Mouse (Mus musculus): ENCODE results near the gene Pitpnm2. TPM values are rescaled to one million over a fixed set of nuclear protein-coding genes. Genes with fewer than 3 reads are reported as not detected.

Gene Pitpnm2
- polyA plus RNA-seq, 1 experiment: 4.0 TPM

- Histone ChIP-seq H3K36me3 (ENCODE audit: control insufficient read depth, insufficient read depth) (no peaks in the 10 kb centered on the region), H3ac (ENCODE audit: control insufficient read depth, insufficient read length, low read depth) (no peak overlapping the region), H3K79me2 (ENCODE audit: control insufficient read depth, insufficient read depth) (no peaks in the 10 kb centered on the region), H3K27me3 (ENCODE audit: control insufficient read depth, insufficient read depth, insufficient read length) (no peaks in the 10 kb centered on the region), H3K4me3 (ENCODE audit: insufficient read depth, poor library complexity, severe bottlenecking) (no peak overlapping the region), H3K79me3 (ENCODE audit: low read depth) (no peaks in the 10 kb centered on the region)
- TF ChIP-seq CEBPB (IDR thresholded peaks at IDR 0.05; ENCODE audit: low read depth) (no peak), FOSL1 (IDR thresholded peaks at IDR 0.05; ENCODE audit: insufficient read depth, low read length, poor library complexity, severe bottlenecking) (no peak), MYOG (IDR thresholded peaks at IDR 0.05; ENCODE audit: control insufficient read depth, extremely low read depth, insufficient read length) (no peak), MAX (IDR thresholded peaks at IDR 0.05) (no peak), USF1 (IDR thresholded peaks at IDR 0.05; ENCODE audit: low read depth) (no peak), MYOD1 (IDR thresholded peaks at IDR 0.05; ENCODE audit: control insufficient read depth, insufficient read length, low read depth) (no peak), CTCF (IDR thresholded peaks at IDR 0.05; ENCODE audit: control insufficient read depth, insufficient read depth, insufficient read length) (no peak)
Observed at GRCm38 (mm10) chr5:124214516-124215145, 34.9 kb downstream of the Pitpnm2 start.

DNA sequence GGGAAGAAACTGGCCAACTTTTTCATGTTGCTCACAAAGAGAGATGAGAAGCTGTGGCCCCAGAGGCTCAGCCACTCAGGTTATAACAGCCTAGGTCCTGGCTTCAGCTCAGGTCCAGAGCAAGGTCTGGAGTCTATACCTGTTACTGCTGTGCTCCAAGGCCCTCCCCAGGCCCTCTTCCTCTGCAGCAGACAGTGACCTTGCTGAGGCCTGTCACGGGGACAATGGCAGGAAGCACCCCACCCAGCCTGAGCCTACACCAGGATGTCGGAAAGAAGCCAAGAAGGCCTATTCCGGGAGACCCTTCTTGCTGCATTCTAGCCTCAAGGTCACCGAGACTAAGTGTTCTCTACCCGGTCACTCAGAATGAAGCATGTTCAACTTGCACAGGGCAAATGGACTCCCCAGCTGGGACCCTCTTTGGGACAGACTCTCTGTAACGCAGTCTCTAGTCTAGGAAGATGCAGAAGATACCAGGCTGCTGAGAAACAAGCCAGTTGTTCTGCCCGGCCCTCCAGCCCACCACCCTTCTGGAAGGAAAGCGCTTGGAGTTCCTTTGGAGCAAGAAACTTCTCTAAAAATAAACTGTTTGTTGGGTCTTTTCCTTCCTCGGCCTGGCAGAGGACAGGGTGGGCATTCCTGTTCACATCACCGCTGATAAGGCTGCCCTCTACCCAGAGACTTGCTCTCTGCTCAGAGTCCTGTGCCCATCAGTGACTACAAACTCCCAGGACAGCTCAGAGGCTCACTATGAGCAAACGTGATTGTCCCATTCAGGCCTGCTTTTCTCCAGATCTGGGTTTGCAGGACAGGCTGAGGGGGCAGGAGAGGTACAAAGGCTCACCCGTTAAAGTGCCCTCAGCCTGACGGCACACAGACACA lies 35.7 kb downstream of the Pitpnm2 start:
- Histone ChIP-seq H3K79me2 (ENCODE audit: control insufficient read depth, insufficient read depth) (no peaks in the 10 kb centered on the region), H3K36me3 (ENCODE audit: control insufficient read depth, insufficient read depth) (no peaks in the 10 kb centered on the region), H3K4me3 (ENCODE audit: insufficient read depth, poor library complexity, severe bottlenecking) (no peak overlapping the region), H3ac (ENCODE audit: control insufficient read depth, insufficient read length, low read depth) (no peak overlapping the region), H3K79me3 (ENCODE audit: low read depth) (no peaks in the 10 kb centered on the region), H3K27me3 (ENCODE audit: control insufficient read depth, insufficient read depth, insufficient read length) (no peaks in the 10 kb centered on the region)
- TF ChIP-seq CTCF (IDR thresholded peaks at IDR 0.05; ENCODE audit: control insufficient read depth, insufficient read depth, insufficient read length): no peak
- TF ChIP-seq MAX (IDR thresholded peaks at IDR 0.05): no peak
- no peak for TF ChIP-seq USF1 (IDR thresholded peaks at IDR 0.05; ENCODE audit: low read depth)
- TF ChIP-seq MYOD1 (IDR thresholded peaks at IDR 0.05; ENCODE audit: control insufficient read depth, insufficient read length, low read depth): no peak
- no peak for TF ChIP-seq FOSL1 (IDR thresholded peaks at IDR 0.05; ENCODE audit: insufficient read depth, low read length, poor library complexity, severe bottlenecking)
- no peak for TF ChIP-seq MYOG (IDR thresholded peaks at IDR 0.05; ENCODE audit: control insufficient read depth, extremely low read depth, insufficient read length)
- no peak for TF ChIP-seq CEBPB (IDR thresholded peaks at IDR 0.05; ENCODE audit: low read depth)

DNA sequence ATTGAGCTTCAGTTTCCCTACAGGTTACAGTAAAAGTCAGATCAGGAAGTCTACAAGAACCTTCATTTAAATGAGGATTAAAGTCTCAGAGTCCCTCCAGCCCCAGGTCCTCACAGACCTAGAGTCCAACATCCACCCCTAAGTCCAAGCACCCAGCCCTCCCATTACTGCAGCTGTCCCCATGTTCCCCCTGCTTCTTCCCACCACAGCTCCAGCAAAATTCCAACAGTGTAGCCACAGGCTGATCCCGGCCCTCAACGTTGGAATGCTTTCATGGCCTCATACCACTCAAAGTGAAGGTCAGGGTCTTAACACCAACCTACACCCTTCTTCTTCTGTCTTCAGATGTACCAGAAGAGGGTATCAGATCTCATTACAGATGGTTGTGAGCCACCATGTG lies 37.9 kb downstream of the Pitpnm2 start:
- no peak overlapping the region for H3K4me3 ChIP-seq (ENCODE audit: insufficient read depth, poor library complexity, severe bottlenecking)
- no peaks in the 10 kb centered on the region for H3K27me3 ChIP-seq (ENCODE audit: control insufficient read depth, insufficient read depth, insufficient read length)
- no peaks in the 10 kb centered on the region for H3K79me2 ChIP-seq (ENCODE audit: control insufficient read depth, insufficient read depth)
- no peaks in the 10 kb centered on the region for H3K36me3 ChIP-seq (ENCODE audit: control insufficient read depth, insufficient read depth)
- no peak overlapping the region for H3ac ChIP-seq (ENCODE audit: control insufficient read depth, insufficient read length, low read depth)
- no peaks in the 10 kb centered on the region for H3K79me3 ChIP-seq (ENCODE audit: low read depth)
- TF ChIP-seq CEBPB (IDR thresholded peaks at IDR 0.05; ENCODE audit: low read depth) (no peak), MAX (IDR thresholded peaks at IDR 0.05) (no peak), USF1 (IDR thresholded peaks at IDR 0.05; ENCODE audit: low read depth) (no peak), MYOG (IDR thresholded peaks at IDR 0.05; ENCODE audit: control insufficient read depth, extremely low read depth, insufficient read length) (no peak), FOSL1 (IDR thresholded peaks at IDR 0.05; ENCODE audit: insufficient read depth, low read length, poor library complexity, severe bottlenecking) (no peak), CTCF (IDR thresholded peaks at IDR 0.05; ENCODE audit: control insufficient read depth, insufficient read depth, insufficient read length) (no peak), MYOD1 (IDR thresholded peaks at IDR 0.05; ENCODE audit: control insufficient read depth, insufficient read length, low read depth) (no peak)

DNA sequence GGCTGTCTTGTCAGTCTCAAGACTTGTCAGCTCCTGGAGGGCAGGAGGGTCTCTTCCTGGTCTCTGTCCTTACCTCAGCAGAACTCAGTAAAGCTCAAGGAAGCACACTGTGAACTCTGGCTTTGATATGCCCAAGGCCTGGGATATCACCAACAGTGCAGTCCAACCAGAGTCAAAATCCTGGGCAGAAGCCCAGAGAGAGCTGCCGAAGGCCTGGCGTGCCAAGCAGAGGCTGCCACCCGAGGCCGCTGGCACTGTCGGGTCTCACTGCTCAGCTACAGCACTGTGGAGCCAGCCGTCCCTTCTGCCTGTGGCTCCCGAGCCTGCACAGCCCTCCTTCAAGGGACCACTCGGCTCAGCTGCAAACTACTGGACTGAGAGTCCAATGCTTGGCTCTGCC lies 38.3 kb downstream of the Pitpnm2 start:
- Histone ChIP-seq H3K4me3 (ENCODE audit: insufficient read depth, poor library complexity, severe bottlenecking) (no peak overlapping the region), H3K79me2 (ENCODE audit: control insufficient read depth, insufficient read depth) (no peaks in the 10 kb centered on the region), H3ac (ENCODE audit: control insufficient read depth, insufficient read length, low read depth) (no peak overlapping the region), H3K36me3 (ENCODE audit: control insufficient read depth, insufficient read depth) (no peaks in the 10 kb centered on the region), H3K79me3 (ENCODE audit: low read depth) (no peaks in the 10 kb centered on the region), H3K27me3 (ENCODE audit: control insufficient read depth, insufficient read depth, insufficient read length) (no peaks in the 10 kb centered on the region)
- TF ChIP-seq USF1 (IDR thresholded peaks at IDR 0.05; ENCODE audit: low read depth) (no peak), MYOG (IDR thresholded peaks at IDR 0.05; ENCODE audit: control insufficient read depth, extremely low read depth, insufficient read length) (no peak)

DNA sequence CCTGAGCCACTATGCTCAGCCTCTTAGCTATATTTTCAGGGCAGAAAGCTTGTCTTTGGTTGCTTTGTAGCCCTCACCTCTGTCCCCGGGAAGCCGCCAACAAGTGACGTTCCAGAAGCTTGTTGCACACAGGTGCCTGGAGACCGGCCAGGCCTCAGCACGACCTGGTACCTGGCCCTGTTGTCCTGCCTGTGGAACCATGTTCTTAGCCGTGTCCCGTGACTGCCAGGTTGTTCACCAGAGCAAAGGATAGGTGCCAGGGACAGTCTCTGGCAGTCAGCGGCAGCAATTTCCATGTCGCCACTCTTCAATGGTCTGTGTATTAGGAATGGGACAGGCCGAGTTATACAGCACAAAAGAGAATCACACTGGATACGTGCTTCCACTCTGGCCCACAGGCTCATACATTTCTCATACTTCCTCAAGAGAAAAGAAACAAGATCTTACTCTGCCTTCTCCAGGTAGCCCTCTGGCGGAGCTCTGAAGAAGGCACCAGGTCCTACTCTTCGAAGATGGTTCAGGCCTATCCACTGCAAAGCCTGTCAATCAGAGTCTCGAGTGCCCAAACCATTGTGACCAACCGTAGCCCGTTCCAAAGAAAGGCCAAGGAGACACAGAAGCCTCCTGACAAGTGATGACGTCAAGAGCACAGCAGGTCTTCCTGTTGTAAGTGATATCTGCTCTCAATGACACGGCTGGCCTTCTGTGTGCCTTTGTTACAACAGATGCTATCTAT lies 39.1 kb downstream of the Pitpnm2 start:
- Histone ChIP-seq H3K79me2 (ENCODE audit: control insufficient read depth, insufficient read depth) (no peaks in the 10 kb centered on the region), H3ac (ENCODE audit: control insufficient read depth, insufficient read length, low read depth) (no peak overlapping the region), H3K36me3 (ENCODE audit: control insufficient read depth, insufficient read depth) (no peaks in the 10 kb centered on the region), H3K27me3 (ENCODE audit: control insufficient read depth, insufficient read depth, insufficient read length) (no peaks in the 10 kb centered on the region), H3K4me3 (ENCODE audit: insufficient read depth, poor library complexity, severe bottlenecking) (no peak overlapping the region), H3K79me3 (ENCODE audit: low read depth) (no peaks in the 10 kb centered on the region)
- no peak for TF ChIP-seq MAX (IDR thresholded peaks at IDR 0.05)
- TF ChIP-seq CEBPB (IDR thresholded peaks at IDR 0.05; ENCODE audit: low read depth): no peak
- no peak for TF ChIP-seq MYOG (IDR thresholded peaks at IDR 0.05; ENCODE audit: control insufficient read depth, extremely low read depth, insufficient read length)
- TF ChIP-seq FOSL1 (IDR thresholded peaks at IDR 0.05; ENCODE audit: insufficient read depth, low read length, poor library complexity, severe bottlenecking): no peak
- no peak for TF ChIP-seq CTCF (IDR thresholded peaks at IDR 0.05; ENCODE audit: control insufficient read depth, insufficient read depth, insufficient read length)
- no peak for TF ChIP-seq USF1 (IDR thresholded peaks at IDR 0.05; ENCODE audit: low read depth)
- no peak for TF ChIP-seq MYOD1 (IDR thresholded peaks at IDR 0.05; ENCODE audit: control insufficient read depth, insufficient read length, low read depth)
